Mouse (Mus musculus) megakaryocyte, embryonic 14.5 days (primary cell): ENCODE data around the gene Psma6.

Experiments
- FLI1 ChIP-seq: IDR thresholded peaks from 2 replicates; pipeline ENCODE4 v1.6.1; 2012; ENCODE audit warnings: low read length, inconsistent platforms, mixed read lengths
- GATA1 ChIP-seq: IDR thresholded peaks from 3 replicates; pipeline ENCODE4 v1.6.1; 2012; ENCODE audit warnings: mixed read lengths, low read length, inconsistent platforms, borderline replicate concordance

DNA sequence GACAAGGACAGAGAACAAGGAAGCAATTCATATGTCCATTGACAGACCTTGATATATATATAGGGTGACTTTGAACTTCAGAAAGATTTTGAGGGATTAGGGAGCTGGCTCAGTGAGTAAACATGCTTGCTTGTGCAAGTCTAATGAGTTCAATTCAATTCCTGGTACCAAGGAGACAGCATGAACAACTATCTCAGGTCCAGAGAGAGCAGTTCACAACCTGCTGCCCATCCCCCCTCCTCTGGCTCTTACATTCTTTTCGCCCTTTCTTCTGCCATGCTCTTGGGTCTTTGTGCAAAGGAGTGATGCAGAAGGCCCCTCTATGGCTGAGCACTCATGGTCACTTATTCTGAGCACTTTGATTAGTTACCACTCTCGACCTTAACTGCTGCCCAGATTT, 64.4 kb downstream of the Psma6 start:
- no peak for TF ChIP-seq GATA1
- TF ChIP-seq FLI1, result no peak
